Mouse (Mus musculus) hindbrain, embryonic 15.5 days (tissue): Measurements from ENCODE around the gene Ddhd1. TPM values are rescaled to one million over a fixed set of nuclear protein-coding genes. Genes with fewer than 3 reads are reported as not detected.

ENCODE experiments used
- ATAC-seq: fragments of 200-750 bp; cut with Nextera tagmentation; 2 replicates; pipeline ENCODE4 v1.8.0; 2017; ENCODE audit warnings: low read depth, moderate number of reproducible peaks, moderate TSS enrichment; ENCODE audit not compliant: low FRiP score
- H3K27ac ChIP-seq: fragments of 300-500 bp; sonication (generic); replicated peaks from 2 replicates; pipeline ENCODE4 v1.5.1; 2015; ENCODE audit warnings: mild to moderate bottlenecking, inconsistent platforms
- H3K27me3 ChIP-seq: fragments of 300-500 bp; sonication (generic); 2 replicates; pipeline ENCODE4 v1.6.1; 2015; ENCODE audit warnings: control low read depth, inconsistent platforms
- H3K36me3 ChIP-seq: fragments of 300-500 bp; sonication (generic); 2 replicates; pipeline ENCODE4 v1.6.1; 2015; ENCODE audit warnings: control low read depth, inconsistent platforms
- H3K4me1 ChIP-seq: fragments of 300-500 bp; sonication (generic); replicated peaks from 2 replicates; pipeline ENCODE4 v1.6.1; 2015; ENCODE audit warnings: control low read depth, inconsistent platforms
- H3K4me2 ChIP-seq: fragments of 300-500 bp; sonication (generic); 2 replicates; pipeline ENCODE4 v1.6.1; 2015; ENCODE audit warnings: moderate library complexity, mild to moderate bottlenecking, inconsistent platforms
- H3K4me3 ChIP-seq: fragments of 300-500 bp; sonication (generic); 2 replicates; pipeline ENCODE4 v1.5.1; 2015; ENCODE audit warnings: mild to moderate bottlenecking, inconsistent platforms
- H3K9ac ChIP-seq: fragments of 300-500 bp; sonication (generic); 2 replicates; pipeline ENCODE4 v1.6.1; 2015; ENCODE audit warnings: inconsistent platforms
- H3K9me3 ChIP-seq: fragments of 300-500 bp; sonication (generic); 2 replicates; pipeline ENCODE4 v1.6.1; 2016; ENCODE audit warnings: control low read depth, inconsistent platforms
- WGBS: fragments of 180-500 bp; shearing (Covaris S2); methylation state at CpG from one replicate; pipeline ENCODE4 v1.1.7; 2015; 5-methylcytosine and 5-hydroxymethylcytosine counted together
- polyA plus RNA-seq: library from polyadenylated mRNA; unstranded; fragments of >200 nt; fragmentation: Nextera tagmentation; extraction: Ambion mirVana; gene quantifications from 2 replicates; pipeline ENCODE4 v1.2.1, GENCODE M21; 2015

Ddhd1 gene
- polyA plus RNA-seq, 1 experiment from 2014 or later, result 21.2 TPM

- Histone ChIP-seq H3K27ac (no peak overlapping the region), H3K4me2 (no peak overlapping the region), H3K27me3 (no peaks in the 10 kb centered on the region), H3K9me3 (no peaks in the 10 kb centered on the region), H3K9ac (no peak overlapping the region), H3K36me3 (no peaks in the 10 kb centered on the region), H3K4me3 (no peak overlapping the region), H3K4me1 (peaks cover 11% of the 10 kb centered on the region)
- WGBS, result 43% methylated on average over 5 of the region's 5 CpGs
- ATAC-seq, result no peak
These were observed 3.6 kb upstream of the Ddhd1 start for GRCm38 (mm10) chr14:45661575-45661974.

DNA sequence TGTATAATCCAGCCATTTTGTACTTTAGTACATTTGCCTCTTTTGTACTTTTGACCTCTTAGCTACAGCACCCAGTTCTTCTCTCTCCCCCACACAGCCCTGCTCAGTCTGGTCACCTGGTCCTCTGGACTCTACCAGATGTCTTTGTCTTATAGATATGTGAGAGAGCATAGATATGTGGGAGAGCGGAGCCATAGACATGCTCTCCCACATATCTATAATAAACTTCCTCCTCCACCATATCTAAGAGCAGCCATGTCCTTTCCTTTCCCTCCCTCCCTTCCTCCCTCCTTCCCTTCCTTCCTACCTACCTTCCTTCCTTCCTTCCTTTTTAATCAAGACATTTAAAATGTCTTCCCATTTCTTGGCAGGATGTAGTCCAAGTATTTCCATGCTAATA lies 2.4 kb upstream of the Ddhd1 start:
- Histone ChIP-seq H3K4me3 (no peak overlapping the region), H3K4me2 (no peak overlapping the region), H3K4me1 (peaks cover 23% of the 10 kb centered on the region), H3K9me3 (no peaks in the 10 kb centered on the region), H3K36me3 (no peaks in the 10 kb centered on the region), H3K27me3 (no peaks in the 10 kb centered on the region), H3K27ac (no peak overlapping the region), H3K9ac (no peak overlapping the region)
- no peak for ATAC-seq
- WGBS, result 96% methylated on average over 1 of the region's 1 CpGs

DNA sequence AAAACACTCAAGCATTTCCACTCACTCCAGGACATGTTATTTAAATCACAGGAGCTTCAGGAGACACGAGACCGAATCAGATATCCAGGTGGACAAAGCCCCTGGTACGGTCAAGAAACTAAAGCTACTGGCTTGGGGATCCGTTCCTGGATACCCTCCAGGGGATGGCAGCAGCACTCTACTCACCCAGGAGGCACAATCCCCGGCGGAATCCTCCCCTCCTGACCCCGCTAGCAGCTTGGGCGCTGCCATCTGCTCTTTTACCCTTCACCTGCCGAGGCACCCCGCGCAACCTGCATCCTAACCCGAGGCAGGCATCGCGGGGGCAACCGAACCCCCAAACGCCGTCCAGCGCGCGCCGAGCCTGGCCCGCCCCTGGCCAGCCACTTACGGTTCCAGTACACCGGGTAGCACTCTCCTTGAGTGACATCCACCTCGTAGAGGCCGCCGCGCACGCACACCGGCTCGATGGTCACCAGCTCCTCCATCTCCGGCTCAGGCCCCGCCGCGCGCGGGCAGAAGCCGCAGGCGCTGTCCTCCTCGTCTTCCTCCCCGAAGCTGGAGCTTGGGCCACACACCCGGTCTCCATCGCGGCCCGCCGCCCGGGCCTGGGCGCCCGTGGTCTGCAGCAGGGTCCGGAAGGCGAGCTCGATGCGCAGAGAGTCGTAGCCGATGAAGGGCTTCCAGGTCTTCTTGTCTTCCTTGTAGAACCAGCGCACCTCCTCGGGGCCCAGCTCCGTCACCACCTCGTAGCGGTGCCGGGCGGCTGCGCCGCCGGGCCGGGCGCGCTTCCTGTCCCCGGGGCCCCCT lies 907 bp downstream of the Ddhd1 start:
- ATAC-seq, result peak; percentile 57
- H3K36me3 ChIP-seq, result no peaks in the 10 kb centered on the region
- H3K4me1 ChIP-seq, result peaks cover 46% of the 10 kb centered on the region
- under 1% methylated on average over 69 of the region's 69 CpGs for WGBS
- peak overlapping the region; percentile 96 for H3K27ac ChIP-seq
- peak overlapping the region; percentile 96 for H3K4me3 ChIP-seq
- H3K27me3 ChIP-seq, result no peaks in the 10 kb centered on the region
- H3K9me3 ChIP-seq, result no peaks in the 10 kb centered on the region
- peak overlapping the region; percentile 84 for H3K4me2 ChIP-seq
- H3K9ac ChIP-seq, result peak overlapping the region; percentile 96

- no peaks in the 10 kb centered on the region for H3K27me3 ChIP-seq
- H3K27ac ChIP-seq, result no peak overlapping the region
- H3K4me3 ChIP-seq, result peak overlapping the region; percentile 96
- H3K36me3 ChIP-seq, result no peaks in the 10 kb centered on the region
- no peaks in the 10 kb centered on the region for H3K9me3 ChIP-seq
- peak overlapping the region; percentile 34 for H3K9ac ChIP-seq
- 78% methylated on average over 13 of the region's 13 CpGs for WGBS
- peaks cover 53% of the 10 kb centered on the region for H3K4me1 ChIP-seq
- no peak for ATAC-seq
- peak overlapping the region; percentile 84 for H3K4me2 ChIP-seq
These were observed 3.0 kb downstream of the Ddhd1 start for GRCm38 (mm10) chr14:45654876-45655416.

GRCm38 (mm10) chr14:45653756-45654155 lies 4.2 kb downstream of the Ddhd1 start:
- Histone ChIP-seq H3K36me3 (no peaks in the 10 kb centered on the region), H3K27me3 (no peaks in the 10 kb centered on the region), H3K9me3 (no peaks in the 10 kb centered on the region), H3K27ac (no peak overlapping the region), H3K4me3 (no peak overlapping the region), H3K4me2 (peak overlapping the region; percentile 84), H3K4me1 (peaks cover 59% of the 10 kb centered on the region), H3K9ac (no peak overlapping the region)
- ATAC-seq, result no peak
- 84% methylated on average over 2 of the region's 2 CpGs for WGBS

DNA sequence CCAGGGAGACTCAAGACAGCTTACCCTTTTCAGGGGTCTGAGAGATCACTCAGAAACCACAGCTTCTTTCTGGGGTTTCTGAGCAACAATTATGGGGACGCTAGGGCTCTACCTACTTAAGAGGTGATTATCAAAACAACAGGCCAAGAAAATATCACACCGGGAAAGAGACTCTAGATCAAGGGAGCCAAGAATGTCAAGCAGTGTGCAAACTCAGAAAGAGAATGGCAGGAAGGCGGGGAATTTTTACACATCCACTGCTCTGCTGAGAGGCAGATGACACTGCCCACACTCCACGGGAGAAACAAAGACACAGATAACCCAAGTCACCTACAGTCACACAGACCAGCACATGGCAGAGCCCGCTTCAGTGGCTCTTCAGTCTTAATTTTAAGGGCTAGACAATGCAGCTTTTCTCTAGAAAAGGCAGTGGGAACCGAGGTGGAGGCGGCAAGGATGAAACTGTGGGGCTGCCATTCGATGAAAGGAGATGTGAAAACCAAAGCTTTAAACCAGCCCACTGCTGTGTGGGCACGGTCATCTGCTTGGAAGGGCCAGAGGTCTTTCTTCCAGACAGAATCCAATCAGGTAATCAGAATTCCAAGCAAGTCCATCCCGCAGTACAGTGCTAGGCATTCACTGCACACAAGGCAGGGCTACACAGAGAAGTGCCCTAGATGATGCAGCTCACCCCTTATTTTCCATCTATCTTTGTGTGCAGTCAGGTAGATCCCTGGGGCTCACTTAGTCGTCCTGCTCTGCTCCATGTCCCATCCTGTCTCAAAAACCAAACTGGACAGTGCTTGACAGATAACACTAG lies 8.7 kb downstream of the Ddhd1 start:
- H3K9me3 ChIP-seq, result no peaks in the 10 kb centered on the region
- H3K4me3 ChIP-seq, result no peak overlapping the region
- H3K4me2 ChIP-seq, result peak overlapping the region; percentile 20; the same call in 1 of the 2 replicates
- 0 out of 2 replicates have a peak, but pooled peaks have one; percentile 35 for ATAC-seq
- peak overlapping the region; percentile 50 for H3K27ac ChIP-seq
- no peak overlapping the region for H3K9ac ChIP-seq
- H3K27me3 ChIP-seq, result no peaks in the 10 kb centered on the region
- WGBS, result 44% methylated on average over 11 of the region's 11 CpGs
- H3K4me1 ChIP-seq, result peaks cover 51% of the 10 kb centered on the region
- no peaks in the 10 kb centered on the region for H3K36me3 ChIP-seq

GRCm38 (mm10) chr14:45648144-45648543 lies 9.8 kb downstream of the Ddhd1 start:
- Histone ChIP-seq H3K4me2 (no peak overlapping the region), H3K9me3 (no peaks in the 10 kb centered on the region), H3K4me1 (peaks cover 53% of the 10 kb centered on the region), H3K36me3 (no peaks in the 10 kb centered on the region), H3K27me3 (no peaks in the 10 kb centered on the region), H3K27ac (peak overlapping the region; percentile 50; the same call in 1 of the 2 replicates), H3K4me3 (no peak overlapping the region), H3K9ac (no peak overlapping the region)
- WGBS, result 89% methylated on average over 3 of the region's 3 CpGs
- no peak for ATAC-seq

DNA sequence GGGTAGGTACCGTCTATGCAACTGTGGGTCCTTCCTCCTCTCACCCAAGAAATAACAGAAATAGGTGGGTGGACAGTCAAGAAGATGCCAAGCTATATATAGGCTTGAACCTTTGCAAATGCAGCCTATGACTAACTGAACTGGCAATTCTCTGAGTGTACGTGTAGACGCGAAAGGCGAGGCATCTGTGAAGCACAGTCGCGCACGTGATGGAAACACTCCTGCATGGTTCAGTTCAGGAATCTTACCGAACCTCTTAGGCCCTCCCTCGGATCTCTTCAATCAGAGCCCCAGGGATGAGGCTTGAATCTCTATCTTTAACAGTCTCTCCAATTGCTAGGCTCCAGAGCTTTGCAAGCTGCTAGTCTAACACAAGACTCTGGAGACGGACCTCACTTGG lies 10.3 kb downstream of the Ddhd1 start:
- H3K4me2 ChIP-seq, result no peak overlapping the region
- peaks cover 52% of the 10 kb centered on the region for H3K4me1 ChIP-seq
- no peaks in the 10 kb centered on the region for H3K36me3 ChIP-seq
- no peak overlapping the region for H3K4me3 ChIP-seq
- no peaks in the 10 kb centered on the region for H3K9me3 ChIP-seq
- ATAC-seq, result no peak
- no peak overlapping the region for H3K27ac ChIP-seq
- H3K27me3 ChIP-seq, result no peaks in the 10 kb centered on the region
- no peak overlapping the region for H3K9ac ChIP-seq
- 96% methylated on average over 11 of the region's 11 CpGs for WGBS

GRCm38 (mm10) chr14:45647175-45647574 lies 10.8 kb downstream of the Ddhd1 start:
- Histone ChIP-seq H3K27me3 (no peaks in the 10 kb centered on the region), H3K4me3 (no peak overlapping the region), H3K4me2 (no peak overlapping the region), H3K36me3 (no peaks in the 10 kb centered on the region), H3K9ac (no peak overlapping the region), H3K27ac (no peak overlapping the region), H3K9me3 (no peaks in the 10 kb centered on the region), H3K4me1 (peaks cover 56% of the 10 kb centered on the region)
- no peak for ATAC-seq
- 80% methylated on average over 7 of the region's 7 CpGs for WGBS

DNA sequence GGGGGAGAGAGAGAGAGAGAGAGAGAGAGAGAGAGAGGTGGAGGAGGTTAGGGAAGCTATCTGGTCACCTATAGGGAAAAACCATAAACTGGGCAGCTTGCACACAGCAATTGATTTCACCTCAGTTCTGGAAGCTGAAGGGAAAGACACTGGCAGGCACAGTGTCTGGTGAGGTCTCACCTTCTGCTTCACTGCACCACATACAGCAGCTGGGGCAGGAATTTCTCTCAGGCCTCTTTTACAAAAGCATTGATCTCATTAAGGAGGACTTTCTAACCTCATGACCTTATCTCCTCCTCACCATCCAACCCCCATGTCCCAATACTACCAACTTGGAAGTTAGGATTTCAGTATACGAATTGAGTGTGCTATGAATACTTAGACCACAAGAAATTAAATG lies 13.2 kb downstream of the Ddhd1 start:
- Histone ChIP-seq H3K27ac (peak overlapping the region; percentile 41), H3K9ac (no peak overlapping the region), H3K9me3 (no peaks in the 10 kb centered on the region), H3K36me3 (no peaks in the 10 kb centered on the region), H3K4me1 (peaks cover 54% of the 10 kb centered on the region), H3K4me3 (no peak overlapping the region), H3K4me2 (no peak overlapping the region), H3K27me3 (no peaks in the 10 kb centered on the region)
- WGBS, result 40% methylated on average over 1 of the region's 1 CpGs
- ATAC-seq, result no peak

GRCm38 (mm10) chr14:45644202-45644601 lies 13.7 kb downstream of the Ddhd1 start:
- no peaks in the 10 kb centered on the region for H3K36me3 ChIP-seq
- no peaks in the 10 kb centered on the region for H3K27me3 ChIP-seq
- ATAC-seq, result no peak
- peaks cover 48% of the 10 kb centered on the region for H3K4me1 ChIP-seq
- no peak overlapping the region for H3K4me3 ChIP-seq
- H3K4me2 ChIP-seq, result peak overlapping the region; percentile 19
- no peak overlapping the region for H3K9ac ChIP-seq
- peak overlapping the region; percentile 41 for H3K27ac ChIP-seq
- no peaks in the 10 kb centered on the region for H3K9me3 ChIP-seq
- 36% methylated on average over 7 of the region's 7 CpGs for WGBS

DNA sequence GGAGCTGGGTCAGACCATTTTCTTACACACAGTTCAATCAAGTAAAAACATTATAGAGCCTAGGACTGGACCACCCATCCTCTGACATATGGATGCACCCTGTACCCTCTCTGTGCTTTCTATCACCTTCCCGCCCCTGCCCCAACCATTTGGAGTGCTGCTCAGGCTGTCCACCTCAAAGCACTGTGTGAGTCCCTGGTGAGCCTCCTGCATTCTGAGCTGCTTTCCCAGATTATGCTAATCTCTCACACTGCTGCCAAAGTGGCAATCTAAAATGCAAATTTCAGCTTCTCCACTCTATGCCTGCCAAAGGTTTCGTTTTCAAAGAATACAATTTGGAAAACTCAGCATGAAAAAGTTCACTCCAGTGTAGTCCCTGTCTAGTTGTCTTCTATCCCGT lies 14.5 kb downstream of the Ddhd1 start:
- Histone ChIP-seq H3K27me3 (no peaks in the 10 kb centered on the region), H3K27ac (peak overlapping the region; percentile 41), H3K9ac (no peak overlapping the region), H3K4me2 (peak overlapping the region; percentile 19), H3K4me3 (no peak overlapping the region), H3K36me3 (no peaks in the 10 kb centered on the region), H3K9me3 (no peaks in the 10 kb centered on the region), H3K4me1 (peaks cover 40% of the 10 kb centered on the region)
- 21% methylated on average over 3 of the region's 3 CpGs for WGBS
- ATAC-seq, result peak; percentile 67; the same call in 1 of the 2 replicates
